ENCODE assay signal across 12 mouse cellular contexts in the genomic region with DNA sequence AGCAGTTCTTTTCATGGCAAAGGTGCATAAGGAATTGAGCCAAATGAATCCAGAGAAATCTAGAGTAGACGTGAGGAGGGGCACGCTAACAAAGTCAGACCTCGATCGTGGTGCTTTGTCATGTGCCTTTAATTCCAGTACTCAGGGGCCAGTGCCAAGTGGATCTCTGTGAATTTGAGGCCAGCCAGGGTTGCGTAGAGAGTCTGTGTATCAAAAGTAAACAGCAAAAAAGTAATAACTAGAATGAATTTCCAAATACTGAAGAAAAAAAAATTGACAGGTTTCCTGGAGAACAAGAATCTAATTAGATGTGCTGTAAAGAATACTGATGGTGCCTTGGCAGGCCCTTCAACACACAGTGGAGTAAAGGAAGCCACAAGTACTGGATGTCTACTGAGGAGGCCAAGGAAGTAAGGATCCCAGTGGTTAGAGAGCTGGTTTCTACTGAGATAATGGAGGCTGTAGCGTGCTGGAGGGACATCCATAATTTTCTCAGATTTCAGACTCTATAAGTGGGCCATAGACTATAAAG.
DNase-seq lines count a peak whose midpoint lies in the region.
"Had no signal": no experiment of that assay in that cellular context is flagged by ENCODE, and none has a peak within 500 bp of the region (broad histone marks: within the 10 kb centered on the region; RNA-seq: fewer than 3 reads in every experiment).

No protein-coding gene starts in this region.

- DNase-seq in adrenal gland, postnatal 14 days: peak; percentile 18
- DNase-seq in adrenal gland, adult (ENCODE audit: inconsistent age in 2 of 2, low spot score in 1 of 2): no peak
- DNase-seq in lung, postnatal 10 days: peak; percentile 13
- DNase-seq in lung, postnatal 36 days: no peak
- no peak for DNase-seq in gastrocnemius, postnatal 14 days
- DNase-seq: adrenal gland, adult 8-10 months; cerebellum, adult 11-12 months; cerebellum, adult 2 months; cerebellum, adult 9-10 months; cerebellum, postnatal 10 days; cerebellum, postnatal 25 days; forebrain, postnatal 0 days had no signal

- intact Hi-C loops in gastrocnemius, postnatal 14 days (cut with DNase I; ENCODE audit: low total_unique reads): loop anchor here (5.0 kb wide), 1 partner anchor 182 kb away; no protein-coding TSS in a partner anchor

Comparison
In these comparisons a context has a peak if more than half of its experiments do, and no peak if none do; other contexts are left out.
1. DNase-seq: peak in adrenal gland, postnatal 14 days (single experiment) and lung, postnatal 10 days (single experiment); none in adrenal gland, adult (0 of 2), lung, postnatal 36 days (single experiment) and gastrocnemius, postnatal 14 days (single experiment).